Mouse (Mus musculus) ES-E14 (cell line): ENCODE results near the gene a.

Source experiments
- CHD2 ChIP-seq: IDR thresholded peaks from 2 replicates; pipeline ENCODE4 v1.6.1; 2014; ENCODE audit warnings: mild to moderate bottlenecking, low read depth, low read length, inconsistent platforms
- HCFC1 ChIP-seq: IDR thresholded peaks from 2 replicates; pipeline ENCODE4 v1.6.1; 2012; ENCODE audit warnings: low read length, inconsistent platforms, borderline replicate concordance; ENCODE audit not compliant: insufficient read depth
- MAFK ChIP-seq: IDR thresholded peaks from 2 replicates; pipeline ENCODE4 v1.6.1; 2014; ENCODE audit warnings: mild to moderate bottlenecking, low read depth, low read length, inconsistent platforms; ENCODE audit not compliant: insufficient read depth
- ZC3H11A ChIP-seq: IDR thresholded peaks from 2 replicates; pipeline ENCODE4 v1.6.1; 2012; ENCODE audit warnings: low read depth, mild to moderate bottlenecking, inconsistent platforms, low read length, borderline replicate concordance
- ZNF384 ChIP-seq: IDR thresholded peaks from 2 replicates; pipeline ENCODE4 v1.6.1; 2012; ENCODE audit warnings: low read depth, low read length, inconsistent platforms

GRCm38 (mm10) chr2:154946921-154947320, 155.7 kb downstream of the a start:
- TF ChIP-seq ZNF384 = no peak
- TF ChIP-seq ZC3H11A = no peak
- no peak for TF ChIP-seq HCFC1
- no peak for TF ChIP-seq CHD2
- no peak for TF ChIP-seq MAFK
